Mouse (Mus musculus) megakaryocyte-erythroid progenitor cell, adult 5-6 weeks (primary cell): ENCODE data around the gene A930018P22Rik. TPM values are rescaled to one million over a fixed set of nuclear protein-coding genes. Genes with fewer than 3 reads are reported as not detected.

ENCODE experiments used
- ATAC-seq: replicated peaks from 2 replicates; pipeline ENCODE4 v1.8.0; 2016; ENCODE audit warnings: mild to moderate bottlenecking, inconsistent platforms; ENCODE audit not compliant: severe bottlenecking, poor library complexity, low FRiP score, low TSS enrichment
- total RNA-seq, 2 experiments: library from RNA; stranded (forward) in 1 of 2; stranded (reverse) in 1 of 2; fragments of 200-1000, 215-1000 nt in 1 of 2; fragments of >200 nt in 1 of 2; fragmentation: Nextera tagmentation in 1 of 2; gene quantifications; 2 replicates each; pipeline ENCODE4 v1.2.3; 2014 to 2017

The A930018P22Rik gene
- total RNA-seq, 2 experiments from 2014 or later = 0.42 TPM; not detected in 1

- no peak for ATAC-seq
Observed at GRCm38 (mm10) chr2:104147910-104148561, 25.5 kb downstream of the A930018P22Rik start.

GRCm38 (mm10) chr2:104150608-104151397, 28.2 kb downstream of the A930018P22Rik start:
- ATAC-seq = no peak

GRCm38 (mm10) chr2:104153345-104153744, 30.8 kb downstream of the A930018P22Rik start:
- ATAC-seq = no peak

- no peak for ATAC-seq
Observed at GRCm38 (mm10) chr2:104153876-104154275, 31.3 kb downstream of the A930018P22Rik start.

GRCm38 (mm10) chr2:104157831-104158230, 35.3 kb downstream of the A930018P22Rik start:
- no peak for ATAC-seq

- ATAC-seq = no peak
Observed at GRCm38 (mm10) chr2:104163418-104163817, 40.8 kb downstream of the A930018P22Rik start.

GRCm38 (mm10) chr2:104163978-104164487, 41.5 kb downstream of the A930018P22Rik start:
- no peak for ATAC-seq

- no peak for ATAC-seq
Observed at GRCm38 (mm10) chr2:104165631-104166030, 43.1 kb downstream of the A930018P22Rik start.

- ATAC-seq = no peak
Observed at GRCm38 (mm10) chr2:104167765-104168164, 45.2 kb downstream of the A930018P22Rik start.

GRCm38 (mm10) chr2:104168186-104168896, 45.8 kb downstream of the A930018P22Rik start:
- no peak for ATAC-seq

GRCm38 (mm10) chr2:104172695-104173348, 50.3 kb downstream of the A930018P22Rik start:
- no peak for ATAC-seq

- no peak for ATAC-seq
Observed at GRCm38 (mm10) chr2:104173431-104173830, 50.9 kb downstream of the A930018P22Rik start.

Other genes starting within 250 kb of the A930018P22Rik start
- gene Lmo2, start 164.8 kb upstream of the A930018P22Rik start, total RNA-seq (2014; fragmentation: Nextera tagmentation) = 386 and 431 TPM in 2 replicates
- 391 and 392 TPM in 2 replicates for gene Lmo2, start 164.8 kb upstream of the A930018P22Rik start, total RNA-seq (2017)
- 79.6 and 89.2 TPM in 2 replicates for gene Fbxo3, start 95.0 kb upstream of the A930018P22Rik start, total RNA-seq (2014; fragmentation: Nextera tagmentation)
- 90.6 and 102 TPM in 2 replicates for gene Fbxo3, start 95.0 kb upstream of the A930018P22Rik start, total RNA-seq (2017)
- not detected in 2 replicates for gene 4931422A03Rik, start 94.4 kb upstream of the A930018P22Rik start, total RNA-seq (2014; fragmentation: Nextera tagmentation)
- 0.52 TPM in 1 of 2 replicates, not detected in the other for gene 4931422A03Rik, start 94.4 kb upstream of the A930018P22Rik start, total RNA-seq (2017)
- gene Gm10912, start 56.9 kb upstream of the A930018P22Rik start, total RNA-seq (2014; fragmentation: Nextera tagmentation) = 0.98 TPM in 1 of 2 replicates, not detected in the other
- 0.53 TPM in 1 of 2 replicates, not detected in the other for gene Gm10912, start 56.9 kb upstream of the A930018P22Rik start, total RNA-seq (2017)
- gene Gm10799, start 54.2 kb upstream of the A930018P22Rik start, total RNA-seq (2014; fragmentation: Nextera tagmentation) = not detected in 2 replicates
- gene Gm10799, start 54.2 kb upstream of the A930018P22Rik start, total RNA-seq (2017) = not detected in 2 replicates
- gene Cd59b, start 52.9 kb upstream of the A930018P22Rik start, total RNA-seq (2014; fragmentation: Nextera tagmentation) = 5.5 and 8.3 TPM in 2 replicates
- gene Cd59b, start 52.9 kb upstream of the A930018P22Rik start, total RNA-seq (2017) = 23.2 and 31.1 TPM in 2 replicates
- 8.8 and 21.7 TPM in 2 replicates for gene Cd59a, start 27.0 kb upstream of the A930018P22Rik start, total RNA-seq (2014; fragmentation: Nextera tagmentation)
- 24.2 and 25.3 TPM in 2 replicates for gene Cd59a, start 27.0 kb upstream of the A930018P22Rik start, total RNA-seq (2017)